Mouse (Mus musculus): ENCODE data around the gene Ncapd3.

Gene Ncapd3

DNA sequence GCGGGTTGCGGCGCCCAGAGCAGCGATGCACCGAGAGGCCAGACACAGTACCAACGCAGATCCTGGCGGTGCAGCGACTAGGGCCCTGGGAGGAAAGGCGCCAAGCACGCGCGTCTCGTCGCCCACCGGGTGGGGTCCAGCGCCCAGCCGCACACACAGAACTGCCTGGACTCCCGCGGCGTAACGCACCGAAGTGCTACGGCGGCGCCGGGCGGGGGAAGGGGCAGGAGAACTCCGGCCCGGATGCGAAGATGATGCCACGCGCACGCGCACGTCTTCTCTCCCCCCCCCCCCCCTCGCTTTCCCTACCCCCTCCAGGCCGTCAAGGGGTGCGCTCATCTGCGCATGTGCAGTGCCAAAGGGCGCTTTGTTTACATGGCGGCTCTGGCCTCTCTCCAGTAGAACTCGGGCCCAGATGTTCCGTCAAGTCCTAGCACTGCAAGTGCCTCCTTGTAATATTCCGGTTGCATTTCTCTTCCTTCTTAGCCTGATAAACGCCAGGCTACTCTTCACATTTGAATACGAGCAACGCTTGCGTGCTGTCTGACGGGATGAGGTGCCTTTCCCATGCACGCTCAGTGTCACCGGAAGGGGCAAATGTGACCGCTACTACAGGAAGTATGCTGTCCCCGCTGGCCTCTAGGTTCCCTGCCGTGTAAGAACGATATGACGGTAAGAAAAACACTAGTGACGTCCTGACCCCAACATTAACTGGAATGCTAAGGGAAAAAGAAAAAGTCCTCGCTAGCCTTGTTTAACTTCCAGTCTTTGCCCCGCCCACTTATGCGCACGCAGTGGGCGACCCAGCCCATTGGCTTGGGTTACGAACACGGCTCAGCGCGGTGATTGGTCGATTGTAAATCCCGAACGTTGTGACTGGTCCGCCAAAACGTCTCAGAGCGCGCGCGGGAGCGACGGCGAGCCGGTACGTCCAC, at the start of gene Ncapd3, which contains the start of gene Vps26b:
Ncapd3 (plus strand) TSS at position 348 of the 935 bp plus-strand sequence.
Vps26b (minus strand) TSS at position 238 of the 935 bp plus-strand sequence.
- peak; percentile 97 for DNase-seq (ENCODE audit: low spot score in 2 of 2)

DNA sequence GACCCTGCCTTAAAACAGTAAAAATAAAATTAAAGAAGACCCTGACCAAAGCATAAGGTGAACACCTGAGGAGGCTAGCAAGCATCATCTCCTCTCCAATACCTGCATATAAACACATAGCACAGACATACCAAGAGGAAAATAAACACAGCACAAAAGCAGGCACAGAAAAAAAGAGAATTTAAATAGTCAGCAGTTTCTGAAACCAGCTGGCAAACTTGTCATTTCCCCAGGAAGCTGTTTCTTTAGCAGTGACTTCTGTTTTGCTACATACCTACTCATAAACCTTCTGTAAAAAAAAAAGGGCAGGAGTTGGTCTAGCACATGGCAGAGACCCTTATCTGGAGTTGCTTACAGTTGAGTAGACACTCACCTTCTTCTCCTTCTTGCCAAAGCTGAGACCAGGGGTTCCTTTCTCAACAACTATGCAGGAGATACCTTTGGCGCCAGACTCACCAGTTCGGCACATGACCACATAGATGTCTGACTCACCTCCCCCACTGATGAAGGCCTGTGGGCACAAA, 44.8 kb upstream of the Ncapd3 start:
- no peak for DNase-seq (ENCODE audit: low spot score in 2 of 2)

DNA sequence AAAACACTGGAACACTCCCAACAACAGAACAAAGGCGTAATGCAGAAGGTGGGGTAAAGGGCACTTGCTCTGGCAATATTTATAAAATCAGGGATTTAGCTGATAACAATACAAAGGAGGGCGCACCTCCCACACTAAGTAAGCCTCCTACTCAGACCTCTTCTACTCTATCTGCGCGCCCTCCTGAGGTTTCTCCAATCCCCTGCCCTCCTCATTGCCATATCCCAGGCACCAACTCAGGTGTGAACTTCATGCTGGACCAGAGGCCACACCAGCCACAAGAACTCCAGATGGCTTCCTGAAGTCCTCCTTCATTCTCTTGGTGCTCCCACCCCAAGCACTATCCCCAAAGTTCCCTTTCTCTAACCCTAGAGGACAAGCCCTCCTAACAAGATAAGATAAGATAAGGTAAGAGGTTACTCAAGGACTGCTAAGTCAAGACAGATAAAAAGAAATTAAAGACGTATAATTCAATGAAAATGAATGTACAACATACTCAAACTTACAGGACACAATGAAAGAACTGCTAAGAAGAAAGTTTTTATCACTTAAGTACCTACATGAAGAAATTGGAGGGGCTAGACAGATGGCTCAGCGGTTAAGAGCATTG, 44.2 kb upstream of the Ncapd3 start:
- DNase-seq (ENCODE audit: low spot score in 2 of 2): no peak

DNA sequence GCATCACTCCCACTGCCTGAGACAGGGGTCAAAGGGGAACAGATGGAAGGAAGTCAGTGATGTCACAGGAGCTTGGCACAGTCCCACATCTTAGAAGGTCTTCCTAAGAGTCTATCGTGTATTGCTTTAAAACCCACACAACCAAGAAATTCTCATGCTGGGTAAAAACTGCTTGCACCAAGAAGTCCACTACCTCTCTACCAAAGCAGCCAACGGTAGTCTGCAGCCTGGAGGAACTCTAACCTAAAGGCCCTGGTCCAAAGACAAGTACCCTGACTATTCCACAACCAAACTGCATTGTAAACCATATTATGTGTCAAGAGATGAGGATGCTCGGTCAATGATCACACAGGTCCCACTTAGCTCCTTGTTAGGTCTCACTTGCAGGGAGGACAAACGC, 39.8 kb upstream of the Ncapd3 start:
- no peak for DNase-seq (ENCODE audit: low spot score in 2 of 2)

DNA sequence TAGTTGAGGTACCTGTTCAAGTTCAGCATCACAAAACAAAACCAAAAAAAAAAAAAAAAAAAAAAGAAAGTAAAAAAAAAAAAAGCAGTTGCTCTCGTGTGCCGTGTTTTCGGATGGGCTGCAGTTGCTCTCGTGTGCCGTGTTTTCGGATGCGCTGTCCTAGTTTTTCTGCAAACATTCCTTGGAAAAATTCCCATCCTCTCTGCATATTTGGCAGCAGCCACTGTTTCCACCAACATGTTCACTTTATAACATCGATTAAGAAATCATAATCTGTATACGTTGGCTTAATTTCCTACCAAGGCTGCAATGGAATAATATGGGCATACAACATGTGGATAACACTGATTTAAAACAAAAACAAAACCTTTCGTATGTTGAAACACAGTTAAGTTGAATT, 36.9 kb upstream of the Ncapd3 start:
- no peak for DNase-seq (ENCODE audit: low spot score in 2 of 2)

DNA sequence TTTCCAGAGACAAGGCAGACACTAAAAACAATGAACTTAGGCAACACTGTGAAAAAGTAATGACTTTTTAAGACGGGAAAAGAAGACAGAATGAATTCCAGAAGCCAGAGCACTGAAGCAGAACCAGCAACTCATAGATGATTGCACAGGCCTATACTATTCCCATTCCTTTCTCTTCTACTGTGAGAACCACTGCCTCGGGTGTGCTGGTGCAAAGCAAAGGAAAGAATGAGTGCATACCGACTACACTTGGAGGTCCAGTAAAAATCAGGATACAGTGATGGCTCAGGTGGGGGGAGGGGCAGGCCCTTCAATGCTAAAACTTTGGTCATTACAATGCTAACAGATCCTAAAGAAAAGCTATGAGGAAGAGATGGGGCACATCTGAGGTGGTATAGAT, 36.1 kb upstream of the Ncapd3 start:
- DNase-seq (ENCODE audit: low spot score in 2 of 2): no peak

DNA sequence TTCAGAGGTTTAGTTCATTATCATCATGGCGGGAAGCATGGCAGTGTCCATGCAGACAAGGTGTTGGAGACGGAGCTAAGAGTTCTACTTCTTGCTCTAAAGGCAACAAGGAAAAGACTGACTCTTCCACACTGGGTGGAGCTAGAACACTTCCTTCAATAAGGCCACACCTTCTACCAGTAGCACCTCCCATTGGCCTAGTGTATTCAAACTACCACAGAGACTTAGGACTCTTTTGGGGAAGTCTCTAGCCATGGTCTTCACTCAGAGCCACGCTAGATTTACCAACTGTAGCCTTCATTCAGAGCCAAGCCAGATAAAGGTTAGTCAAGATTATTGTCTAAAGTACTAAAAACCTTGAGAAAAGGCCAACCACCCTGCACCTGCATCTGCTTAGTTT, 32.9 kb upstream of the Ncapd3 start:
- no peak for DNase-seq (ENCODE audit: low spot score in 2 of 2)

DNA sequence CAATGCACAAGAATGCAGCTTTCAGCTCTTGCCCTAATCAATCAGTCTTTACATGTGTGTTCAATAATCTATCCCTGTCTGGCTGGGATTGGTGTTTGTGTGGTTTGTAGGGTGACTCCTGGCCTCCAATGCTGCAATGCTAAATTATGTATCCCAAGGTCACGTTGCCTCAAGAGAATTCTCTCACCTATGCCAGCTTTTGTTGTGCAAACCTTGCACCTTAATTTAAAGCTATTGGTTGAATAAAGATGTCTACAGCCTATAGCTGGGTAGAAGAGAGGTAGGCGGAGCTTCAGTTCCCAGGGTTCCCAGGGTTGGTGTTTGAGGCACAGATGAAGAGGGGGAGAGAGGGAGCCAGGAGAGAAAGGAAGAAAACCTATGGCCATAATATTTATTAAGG, 32.5 kb upstream of the Ncapd3 start:
- DNase-seq (ENCODE audit: low spot score in 2 of 2): no peak

DNA sequence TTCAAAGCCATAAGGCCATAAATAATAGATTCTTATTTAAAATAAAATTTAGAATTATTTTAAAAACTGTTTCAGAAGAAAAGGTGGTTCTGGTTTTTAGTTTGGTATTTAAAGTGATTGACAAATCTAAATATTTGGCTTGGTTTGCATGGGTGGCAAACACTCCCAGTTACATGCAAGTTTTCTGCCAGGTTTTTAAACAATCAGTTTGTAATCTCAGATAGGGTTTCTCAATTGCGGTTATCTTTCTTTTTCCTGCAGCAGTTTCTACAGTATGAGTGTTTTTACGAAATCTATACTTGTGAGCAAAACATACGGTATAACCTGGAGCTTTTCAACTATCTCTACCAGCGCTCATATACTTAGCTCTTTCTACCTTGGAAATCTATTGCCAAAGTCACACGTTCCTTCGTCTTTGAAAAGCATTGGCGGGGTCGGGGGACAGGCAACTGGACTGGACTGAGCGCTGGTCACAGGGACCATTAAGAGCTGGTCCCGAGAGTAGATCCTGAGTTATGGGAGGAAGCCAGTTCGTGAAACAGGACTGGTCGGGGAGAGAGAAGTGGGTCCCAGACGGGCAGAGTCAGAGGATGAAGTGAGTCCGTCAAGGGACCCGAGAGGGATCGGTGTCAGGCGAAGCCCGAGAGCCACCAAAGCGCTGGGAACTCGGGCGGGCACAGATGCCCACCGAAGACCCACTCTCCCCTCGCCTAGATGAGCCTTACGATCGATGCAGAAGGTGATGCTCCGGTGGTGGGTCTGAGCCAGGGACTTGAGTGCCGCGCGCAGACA, 31.1 kb upstream of the Ncapd3 start:
- no peak for DNase-seq (ENCODE audit: low spot score in 2 of 2)

DNA sequence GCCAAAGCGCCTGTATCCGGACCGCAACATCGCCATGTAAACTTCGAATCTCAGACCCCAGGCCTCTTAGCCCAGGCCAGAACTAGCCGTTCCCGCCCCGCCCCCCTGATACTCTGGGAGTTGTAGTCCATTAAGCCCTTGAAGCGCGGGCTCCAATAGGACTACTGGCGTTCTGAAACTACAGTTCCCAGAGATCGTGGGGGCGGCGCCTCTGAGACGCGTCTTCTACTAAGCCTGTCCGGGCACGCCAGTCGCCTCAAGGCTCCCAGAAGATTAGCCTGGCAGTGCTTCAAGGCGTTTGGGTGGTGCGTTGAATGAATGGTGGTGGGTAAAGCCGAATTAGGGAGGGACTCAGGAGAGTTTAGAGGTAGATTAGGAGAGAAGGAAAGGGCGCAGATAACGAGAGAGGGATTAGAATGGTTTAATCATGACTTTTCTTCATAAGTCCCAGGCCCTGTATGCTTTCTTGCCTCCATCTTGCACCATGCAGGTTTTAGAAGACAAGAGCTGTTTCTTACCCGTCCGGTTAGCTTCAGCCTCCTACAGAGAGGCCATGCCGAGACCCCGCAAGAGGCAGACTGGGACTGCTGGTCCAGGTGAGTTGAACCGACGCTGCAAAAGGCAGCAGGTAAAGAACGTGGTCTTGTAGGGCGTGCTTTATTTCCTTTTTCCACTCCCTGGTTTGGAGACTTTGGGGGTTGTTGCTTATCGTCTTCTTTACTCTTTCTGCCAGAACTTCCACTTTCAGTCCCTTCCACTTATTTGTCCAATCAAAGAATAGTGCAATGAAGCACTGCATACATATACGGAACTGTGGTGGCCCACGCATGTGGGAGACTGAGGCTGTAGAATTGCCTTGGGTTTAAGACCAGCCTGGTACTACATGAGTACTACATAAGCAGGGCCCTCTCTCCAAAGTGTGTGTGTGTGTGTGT, 30.2 kb upstream of the Ncapd3 start, which contains the start of the genes Acad8 and Thyn1:
Acad8 (minus strand) TSS at position 106 of the 935 bp plus-strand sequence.
Thyn1 (plus strand) TSS at position 250 of the 935 bp plus-strand sequence.
- peak; percentile 96 for DNase-seq (ENCODE audit: low spot score in 2 of 2)

DNA sequence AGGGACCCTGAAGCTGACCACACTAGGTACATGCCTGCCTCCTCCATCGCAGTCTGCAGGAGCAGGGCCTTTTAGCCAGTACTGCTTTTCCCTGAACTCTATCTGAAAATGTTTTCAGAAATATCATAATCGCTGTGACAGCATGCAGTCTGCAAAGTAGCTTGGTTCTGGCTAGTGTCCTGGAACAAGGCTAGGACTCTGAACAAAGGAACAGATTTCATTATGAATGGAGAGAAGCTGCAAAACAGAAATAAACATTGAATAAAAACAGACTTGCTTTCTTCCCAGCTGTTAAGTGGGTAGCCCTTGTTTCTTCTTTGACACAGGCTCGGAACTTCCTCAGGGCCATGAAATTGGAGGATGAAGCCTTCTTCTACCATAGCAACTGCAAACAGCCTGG, 24.7 kb upstream of the Ncapd3 start:
- no peak for DNase-seq (ENCODE audit: low spot score in 2 of 2)

DNA sequence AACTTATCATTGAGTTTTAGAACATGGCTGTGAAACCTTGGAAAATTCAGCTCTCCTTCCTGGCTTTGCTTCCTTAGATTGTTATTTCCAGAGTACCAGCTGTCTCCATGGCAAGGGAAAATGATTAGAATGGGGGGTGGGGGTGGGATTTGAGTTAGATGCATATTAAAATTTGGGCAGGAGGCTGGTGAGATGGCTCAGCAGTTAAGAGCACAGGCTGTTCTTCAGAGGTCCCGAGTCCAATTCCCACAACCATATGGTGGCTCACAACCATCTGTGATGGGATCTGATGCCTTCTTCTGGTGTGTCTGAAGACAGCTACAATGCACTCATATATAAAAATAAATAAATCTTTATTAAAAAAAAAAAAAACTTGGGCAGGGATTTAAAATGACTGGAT, 24.0 kb upstream of the Ncapd3 start:
- no peak for DNase-seq (ENCODE audit: low spot score in 2 of 2)

DNA sequence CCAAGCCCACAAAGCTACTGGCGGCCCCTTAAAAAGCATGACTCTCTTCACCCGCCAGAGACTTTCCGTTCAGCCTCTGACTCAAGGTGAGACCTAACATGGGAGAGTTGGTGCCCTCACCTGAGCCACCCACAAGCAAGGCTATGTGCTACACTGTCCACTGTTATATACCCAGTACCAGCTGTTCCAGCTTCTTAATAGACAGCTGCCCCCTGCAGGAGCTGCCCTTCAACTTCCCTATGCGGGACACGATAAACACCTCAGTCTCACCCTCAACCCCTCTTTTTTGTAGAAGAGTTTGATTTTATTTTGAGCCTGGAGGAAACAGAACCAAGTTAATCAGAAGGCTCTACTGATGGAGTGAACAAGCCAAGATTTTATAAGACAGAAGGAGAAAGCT, 23.1 kb upstream of the Ncapd3 start:
- no peak for DNase-seq (ENCODE audit: low spot score in 2 of 2)

DNA sequence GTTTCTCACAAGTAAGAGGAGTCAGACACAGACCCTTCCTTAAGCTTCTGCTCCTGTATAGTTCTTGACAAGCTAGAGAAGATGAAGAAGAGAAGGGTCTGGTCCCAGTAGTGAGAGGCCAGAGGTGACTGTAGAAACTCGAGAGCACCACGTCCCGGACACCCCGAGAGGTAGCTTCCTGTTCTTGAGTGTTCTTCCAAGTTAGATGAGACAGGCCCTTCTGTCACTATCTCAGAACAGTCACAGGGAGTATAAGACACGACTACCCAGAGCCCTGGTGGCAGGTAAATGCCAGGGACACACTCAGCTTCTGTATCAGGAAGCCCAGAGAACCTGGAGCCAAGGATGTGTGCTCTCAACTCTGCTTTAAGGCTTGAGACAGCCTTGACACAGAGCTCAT, 20.7 kb upstream of the Ncapd3 start:
- no peak for DNase-seq (ENCODE audit: low spot score in 2 of 2)

DNA sequence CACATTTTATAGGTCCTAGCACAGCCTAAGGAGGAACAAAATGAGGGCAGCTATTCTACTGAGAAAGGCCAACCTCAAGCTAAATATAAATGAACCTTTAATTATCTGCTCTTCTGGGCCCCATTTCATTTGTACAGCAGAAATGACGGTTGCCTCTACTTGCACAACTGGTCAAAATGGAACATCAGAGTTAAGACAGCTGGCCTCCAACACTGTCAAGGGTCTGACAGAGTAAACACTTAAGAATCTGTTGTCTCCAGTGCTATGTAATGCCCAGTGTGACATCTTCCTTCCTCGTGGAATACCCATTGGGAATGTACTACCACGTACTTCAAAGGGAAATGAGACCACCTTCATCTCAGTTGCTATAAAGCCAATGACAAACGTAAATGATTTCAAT, 18.4 kb upstream of the Ncapd3 start:
- no peak for DNase-seq (ENCODE audit: low spot score in 2 of 2)

DNA sequence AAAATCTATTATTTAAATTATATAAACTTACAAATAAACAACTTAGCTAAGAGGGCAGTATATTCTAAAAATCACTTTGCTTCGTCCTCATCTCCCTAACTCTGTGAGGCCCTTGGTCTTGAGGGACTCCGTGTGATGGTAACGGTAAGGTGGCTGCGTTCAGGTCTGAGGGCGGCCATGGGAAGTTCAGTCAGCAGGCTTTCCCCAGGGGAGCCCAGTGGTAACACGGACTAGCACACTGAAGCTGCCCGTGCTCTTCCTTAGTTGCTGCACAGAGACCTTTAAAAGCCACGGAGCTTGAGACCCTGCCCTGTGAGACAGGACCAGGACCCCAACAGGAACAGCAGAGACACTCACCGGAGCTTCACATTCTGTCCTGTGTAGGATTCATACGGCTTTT, 11.0 kb upstream of the Ncapd3 start:
- no peak for DNase-seq (ENCODE audit: low spot score in 2 of 2)

DNA sequence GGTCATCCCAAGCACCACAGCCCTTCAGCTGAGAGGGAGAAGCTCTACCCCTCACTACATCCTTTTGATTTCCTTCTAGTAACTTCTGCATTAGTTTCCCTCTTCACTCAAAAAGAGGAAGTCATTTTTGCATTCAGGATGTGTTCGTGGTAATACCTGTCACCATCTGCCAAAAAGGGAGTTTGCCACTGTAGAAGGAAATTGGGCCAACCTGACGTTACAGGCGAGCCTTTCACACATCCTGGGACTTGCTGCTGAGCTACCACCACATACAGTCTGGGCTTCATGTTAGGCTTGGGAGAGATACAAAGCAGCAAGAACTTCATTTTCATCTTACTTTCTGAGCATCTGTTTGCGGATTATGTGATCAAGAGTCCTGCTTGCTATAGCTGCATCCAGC, 6.3 kb upstream of the Ncapd3 start:
- DNase-seq (ENCODE audit: low spot score in 2 of 2): no peak

DNA sequence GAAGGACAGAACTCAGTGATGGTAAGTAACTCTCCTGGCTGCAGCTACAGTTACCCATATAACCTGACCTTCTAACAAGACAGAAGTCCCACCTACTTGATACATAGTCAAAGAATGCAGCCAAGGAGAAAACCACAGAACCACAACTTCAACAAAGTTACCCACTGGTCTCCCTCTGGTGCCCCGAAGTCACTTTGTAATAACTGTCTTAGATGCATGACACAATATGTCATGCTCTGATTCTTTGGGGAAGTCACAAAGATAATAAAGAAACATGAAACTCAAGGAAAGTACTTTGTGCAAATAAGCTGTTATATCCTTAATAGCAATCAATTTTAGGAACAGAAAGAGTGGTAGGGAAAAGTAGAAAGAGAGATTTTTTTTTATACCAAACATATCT, 3.3 kb upstream of the Ncapd3 start:
- DNase-seq (ENCODE audit: low spot score in 2 of 2): no peak

DNA sequence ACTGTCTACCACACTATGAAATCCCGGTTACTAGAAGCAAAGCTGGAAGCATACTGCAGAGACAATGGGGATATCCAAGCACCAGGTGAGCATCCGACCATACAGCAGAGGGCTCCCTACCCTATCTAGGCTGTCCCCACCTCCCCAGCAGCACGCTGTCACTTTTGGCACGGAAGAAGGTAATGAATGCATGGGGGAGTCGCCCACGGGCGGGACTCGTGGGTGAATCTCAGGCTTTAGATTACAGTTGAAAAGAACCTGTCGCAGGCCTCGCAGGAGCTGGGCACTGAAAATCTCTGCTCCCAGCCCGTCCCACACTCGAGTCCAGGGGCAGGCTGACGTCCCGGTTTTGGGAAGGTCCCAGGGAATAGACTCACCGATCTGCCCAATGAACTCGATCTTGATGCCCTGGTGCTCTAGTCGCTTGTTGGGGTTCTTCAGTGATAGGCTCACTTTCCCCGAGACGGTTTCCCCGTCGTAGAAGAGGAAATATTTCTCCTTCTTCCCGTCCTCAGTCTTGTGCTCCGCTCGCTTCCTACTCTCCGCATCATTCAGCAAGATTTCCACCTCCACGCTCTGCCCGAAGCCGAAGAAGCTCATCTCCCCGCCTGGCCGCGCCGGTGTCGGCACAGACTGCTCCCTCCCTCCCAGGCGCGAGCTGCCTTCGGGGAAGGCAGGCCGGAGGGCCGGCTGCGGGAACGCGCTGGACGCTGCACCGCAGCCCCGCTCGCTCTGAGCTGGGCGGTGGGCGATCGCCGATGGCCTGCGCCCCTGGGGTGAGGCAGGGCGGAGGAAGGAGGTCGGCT, 750 bp upstream of the Ncapd3 start:
- DNase-seq (ENCODE audit: low spot score in 2 of 2): peak; percentile 25 to 50

DNA sequence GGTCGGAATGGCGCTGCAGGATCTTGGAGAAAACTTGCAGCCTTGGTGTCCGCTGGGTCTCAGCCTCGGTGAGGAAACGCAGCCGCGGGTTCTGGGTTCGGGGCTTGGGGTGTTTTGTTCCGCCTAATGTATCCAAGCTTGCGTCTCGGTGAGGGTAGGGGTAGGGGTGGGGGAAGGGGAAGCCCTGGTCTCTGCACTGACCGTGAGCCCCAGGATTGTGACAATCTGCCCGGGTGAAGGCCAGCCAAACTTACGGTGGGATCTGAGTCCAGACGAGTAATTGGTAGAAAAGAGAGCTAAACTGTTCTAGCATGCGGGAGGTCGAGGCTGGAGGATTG, 757 bp downstream of the Ncapd3 start:
- DNase-seq (ENCODE audit: low spot score in 2 of 2): no peak
